Mouse (Mus musculus): ENCODE results near the gene Minar1.

GRCm38 (mm10) chr9:89592391-89592790 is 30.5 kb downstream of the Minar1 start:
- no peak for TF ChIP-seq TAL1 (conservative IDR thresholded peaks at IDR 0.05; ENCODE audit: low read depth, low read length)
- no peak for TF ChIP-seq CTCF (IDR thresholded peaks at IDR 0.05; ENCODE audit: low read depth, low read length)
- no peak for TF ChIP-seq GATA1 (IDR thresholded peaks at IDR 0.05; ENCODE audit: borderline replicate concordance, low read length)
